Mouse (Mus musculus) embryonic facial prominence, embryonic 13.5 days (tissue): ENCODE data around the gene Slc6a3. TPM values are rescaled to one million over a fixed set of nuclear protein-coding genes. Genes with fewer than 3 reads are reported as not detected.

Source experiments
- polyA plus RNA-seq: library from polyadenylated mRNA; unstranded; fragments of >200 nt; fragmentation: Nextera tagmentation; extraction: Ambion mirVana; gene quantifications from 2 replicates; pipeline ENCODE4 v1.2.1, GENCODE M21; 2015

Gene Slc6a3
- polyA plus RNA-seq, 1 experiment from 2014 or later, result 0.13 TPM

Other genes with a start within 250 kb of the Slc6a3 start
- 134 and 136 TPM in 2 replicates for gene Mrpl36, start 208.2 kb upstream of the Slc6a3 start, polyA plus RNA-seq
- gene Ndufs6, start 208.2 kb upstream of the Slc6a3 start, polyA plus RNA-seq, result 389 and 415 TPM in 2 replicates
- 44.5 and 49.1 TPM in 2 replicates for gene Lpcat1, start 69.5 kb upstream of the Slc6a3 start, polyA plus RNA-seq
- gene Clptm1l, start 67.3 kb downstream of the Slc6a3 start, polyA plus RNA-seq, result 123 and 133 TPM in 2 replicates
- gene Tert, start 90.2 kb downstream of the Slc6a3 start, polyA plus RNA-seq, result 8.4 and 9.1 TPM in 2 replicates
- not detected in 2 replicates for gene Slc6a18, start 141.3 kb downstream of the Slc6a3 start, polyA plus RNA-seq
- gene Slc6a19, start 168.1 kb downstream of the Slc6a3 start, polyA plus RNA-seq, result 0.51 TPM in 1 of 2 replicates, not detected in the other
- 21.5 and 24.9 TPM in 2 replicates for gene Slc12a7, start 196.3 kb downstream of the Slc6a3 start, polyA plus RNA-seq